Mouse (Mus musculus) mesoderm, embryonic 11.5 days (tissue): ENCODE data around the gene 4930467E23Rik.
"Not testable (repeated sequence)": the region's sequence is repeated elsewhere in the genome, so short reads cannot be mapped to it uniquely, and the experiment has no call there.

Source experiments
- DNase-seq: peaks from one replicate; pipeline ENCODE4 v3.0.0-alpha.2; 2012; ENCODE audit warnings: low read depth, low spot score

4930467E23Rik gene

DNA sequence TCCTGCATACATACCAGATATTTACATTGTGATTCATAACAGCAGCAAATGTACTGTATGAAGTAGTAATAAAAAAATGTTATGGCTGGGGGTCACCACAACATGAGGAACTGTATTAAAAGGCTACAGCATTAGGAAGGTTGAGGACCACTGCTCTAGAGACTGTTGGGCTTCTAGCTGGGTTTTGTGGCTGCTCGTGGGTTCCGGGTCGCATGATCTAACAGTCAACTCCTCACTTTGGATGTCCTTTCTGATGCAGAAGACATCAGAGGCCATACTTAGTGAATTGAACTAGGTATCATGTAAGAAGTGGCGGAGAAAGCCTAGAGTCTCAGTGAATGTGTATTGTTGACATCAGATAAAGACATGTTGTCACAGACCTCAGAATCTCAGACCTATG lies 19.9 kb upstream of the 4930467E23Rik start:
- not testable (repeated sequence) for DNase-seq

DNA sequence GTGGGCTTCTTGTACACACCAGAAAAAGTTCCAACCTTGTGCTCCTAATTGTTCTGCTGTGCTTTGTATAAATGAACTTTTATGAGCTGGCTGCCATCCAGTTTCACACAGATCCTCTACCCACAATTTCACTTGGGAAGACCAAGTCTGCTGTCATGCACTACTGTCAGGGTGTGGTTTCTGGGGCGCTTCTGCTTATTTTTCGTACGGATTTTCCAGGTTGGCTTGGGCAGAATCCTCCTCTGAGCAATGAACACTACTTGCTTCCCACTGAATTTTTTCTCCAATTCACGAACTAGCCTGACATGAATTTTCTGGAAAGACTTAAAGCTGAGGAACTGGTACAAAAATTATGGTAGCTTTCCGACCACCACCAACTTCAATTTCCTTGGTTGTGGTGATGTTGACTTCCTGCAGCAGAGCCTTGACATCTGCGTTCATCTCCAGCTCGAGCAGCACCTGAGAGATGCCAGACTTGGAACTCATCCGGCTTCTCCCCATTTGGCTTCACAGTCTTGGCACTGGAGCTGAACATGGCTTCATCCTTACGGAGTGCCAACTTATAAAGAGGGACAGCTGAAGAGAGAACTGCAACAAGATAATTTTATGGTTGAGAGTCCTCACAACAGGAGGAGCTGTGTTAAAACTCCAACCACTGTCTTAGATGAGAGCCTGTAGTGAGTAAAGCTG lies 18.1 kb upstream of the 4930467E23Rik start:
- DNase-seq, result not testable (repeated sequence)

DNA sequence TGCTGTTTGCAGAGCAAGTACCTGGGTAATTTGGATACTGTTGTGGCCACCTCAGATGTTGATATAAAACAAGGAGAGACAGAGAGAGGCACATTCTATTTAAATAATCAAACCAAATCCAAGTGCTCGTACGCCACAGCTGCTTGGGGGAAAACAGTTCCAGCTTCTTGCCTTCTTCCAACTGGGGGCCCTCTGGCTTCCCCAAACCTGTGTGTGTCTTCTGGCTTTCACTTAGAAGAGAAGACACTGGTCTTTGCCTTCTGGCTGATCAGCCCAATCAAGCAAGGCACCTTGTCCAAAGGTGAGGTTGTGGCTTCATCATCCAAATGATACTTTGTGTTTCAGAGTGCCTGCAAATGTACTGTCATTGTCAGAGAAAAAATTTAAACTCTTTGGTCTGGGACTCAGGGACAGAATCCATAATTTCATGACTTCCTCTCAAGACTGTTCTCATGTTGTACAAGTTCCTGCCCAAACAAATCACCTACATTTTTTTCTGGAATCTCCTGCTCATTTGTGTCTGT lies 17.1 kb upstream of the 4930467E23Rik start:
- not testable (repeated sequence) for DNase-seq

DNA sequence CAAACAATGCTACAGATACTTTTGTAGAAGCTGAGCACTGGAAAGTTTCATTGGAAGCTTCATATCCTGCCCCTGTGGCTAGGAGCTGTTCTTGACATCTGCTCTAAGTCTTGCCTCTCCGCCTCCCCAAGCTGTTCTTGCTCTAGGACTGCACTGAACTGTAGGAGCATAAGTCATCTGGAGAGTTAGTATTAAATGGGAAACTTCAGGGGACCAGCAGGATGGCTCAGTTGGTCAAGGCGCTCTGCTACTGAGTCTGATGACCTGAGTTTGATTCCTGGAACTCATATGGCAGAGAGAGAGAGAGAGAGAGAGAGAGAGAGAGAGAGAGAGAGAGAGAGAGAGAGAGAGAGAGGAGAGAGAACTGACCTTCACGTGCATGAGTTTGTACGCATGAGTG lies 16.6 kb upstream of the 4930467E23Rik start:
- DNase-seq, result not testable (repeated sequence)

DNA sequence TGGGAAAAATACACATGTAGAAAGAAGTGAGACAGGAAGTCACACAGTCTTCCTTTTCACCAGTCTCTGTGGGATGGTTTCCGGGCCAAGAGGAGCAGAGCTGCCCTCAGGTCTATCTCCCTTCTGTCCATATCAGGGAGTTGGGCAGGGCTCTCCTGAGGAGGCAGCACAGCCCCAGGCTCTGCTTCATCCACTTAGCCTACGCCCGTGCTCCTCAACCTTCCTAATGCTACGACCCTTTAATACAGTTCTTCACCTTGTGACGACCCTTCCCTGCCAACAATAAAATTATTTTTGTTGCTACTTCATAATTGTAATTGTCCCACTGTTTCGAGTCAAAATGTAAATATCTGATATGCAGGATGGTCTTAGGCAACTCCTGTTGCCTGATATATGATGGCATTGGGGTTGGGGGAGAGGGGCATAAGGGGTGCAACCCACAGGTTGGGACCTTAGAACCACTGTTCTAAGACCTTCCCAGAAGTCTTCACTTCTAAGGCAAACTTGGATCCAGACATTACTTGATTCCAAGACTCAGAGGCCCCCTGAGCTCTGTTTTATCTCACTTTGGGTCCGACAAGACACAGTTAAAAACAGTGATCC lies 16.0 kb upstream of the 4930467E23Rik start:
- DNase-seq, result not testable (repeated sequence)

DNA sequence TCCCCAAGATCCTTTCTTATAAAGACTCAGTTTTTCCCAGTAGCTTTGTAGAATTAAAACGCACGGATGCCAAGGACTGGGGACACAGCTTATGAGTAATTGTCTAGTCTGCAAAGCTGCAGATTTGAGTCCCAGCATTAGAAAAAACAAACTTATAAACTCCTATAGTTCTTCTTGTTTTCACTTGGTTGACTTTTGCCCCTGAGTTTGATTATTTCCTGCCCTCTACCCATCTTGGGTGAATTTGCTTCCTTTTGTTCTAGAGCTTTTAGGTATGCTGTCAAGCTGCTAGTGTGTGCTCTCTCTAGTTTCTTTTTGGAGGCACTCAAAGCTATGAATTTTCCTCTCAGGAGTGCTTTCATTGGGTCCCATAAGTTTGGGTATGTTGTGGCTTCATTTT lies 14.9 kb upstream of the 4930467E23Rik start:
- not testable (repeated sequence) for DNase-seq

DNA sequence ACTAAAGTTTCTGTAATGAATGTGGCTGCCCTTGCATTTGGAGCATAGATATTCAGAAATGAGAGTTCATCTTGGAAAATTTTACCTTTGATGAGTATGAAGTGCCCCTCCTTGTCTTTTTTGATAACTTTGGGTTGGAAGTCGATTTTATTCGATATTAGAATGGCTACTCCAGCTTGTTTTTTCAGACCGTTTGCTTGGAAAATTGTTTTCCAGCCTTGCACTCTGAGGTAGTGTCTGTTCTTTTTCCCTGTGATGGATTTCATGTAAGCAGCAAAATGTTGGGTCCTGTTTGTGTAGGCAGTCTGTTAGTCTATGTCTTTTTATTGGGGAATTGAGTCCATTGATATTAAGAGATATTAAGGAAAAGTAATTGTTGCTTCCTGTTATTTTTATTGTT lies 14.1 kb upstream of the 4930467E23Rik start:
- not testable (repeated sequence) for DNase-seq

DNA sequence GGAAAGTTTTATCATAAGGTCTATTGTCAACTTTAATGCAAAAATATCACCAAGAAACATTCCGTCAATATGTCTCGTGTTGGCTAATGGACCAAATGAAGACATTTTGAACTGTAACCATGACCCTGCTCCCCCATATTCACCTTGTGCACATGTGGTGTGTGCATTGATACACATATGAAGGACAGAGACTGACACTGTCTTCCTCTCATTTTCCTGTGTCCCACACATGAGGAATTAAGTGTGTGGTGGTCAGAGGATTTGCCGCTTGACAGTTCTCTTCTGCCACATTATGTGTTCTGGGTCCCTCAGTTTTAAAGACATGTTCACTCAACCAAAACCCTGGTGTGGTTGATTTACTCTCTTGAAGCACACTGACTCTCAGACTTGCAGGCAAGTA lies 11.5 kb upstream of the 4930467E23Rik start:
- DNase-seq, result not testable (repeated sequence)

DNA sequence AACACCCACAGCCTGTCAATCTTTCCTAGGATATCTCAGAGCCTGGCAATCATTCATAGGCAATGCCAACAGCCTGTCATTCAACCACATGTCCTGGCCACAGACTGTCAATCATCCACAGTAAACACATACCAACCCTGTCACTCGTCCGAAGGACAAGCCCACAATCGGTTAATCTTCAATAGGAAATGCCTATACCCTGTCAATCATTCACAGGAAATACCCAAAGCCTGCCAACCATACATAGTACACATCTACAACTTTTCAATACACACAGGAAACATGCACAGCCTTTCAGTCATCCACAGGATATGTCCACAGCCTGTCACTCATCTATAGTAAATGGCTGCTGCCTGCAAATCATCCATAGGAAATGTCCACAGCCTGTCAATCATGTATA lies 9.9 kb upstream of the 4930467E23Rik start:
- DNase-seq, result not testable (repeated sequence)

DNA sequence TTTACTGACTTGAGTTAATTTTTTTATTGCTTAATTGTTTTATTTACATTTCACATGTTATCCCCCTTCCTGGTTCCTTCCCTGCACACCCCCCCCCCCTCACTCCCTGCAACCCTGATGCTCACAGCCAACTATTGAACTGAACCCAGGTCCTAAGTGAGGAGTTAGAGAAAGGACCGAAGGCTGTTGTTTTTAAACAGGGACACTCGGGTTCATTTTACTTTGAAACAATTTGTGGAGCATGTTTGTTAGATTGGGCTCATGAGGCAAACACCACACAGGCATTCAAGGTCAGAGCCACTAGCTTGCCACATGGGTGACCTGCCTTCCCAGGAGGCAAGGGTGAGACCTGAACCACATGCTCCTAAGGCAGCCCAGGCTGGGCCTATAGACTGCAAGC lies 4.5 kb upstream of the 4930467E23Rik start:
- DNase-seq, result not testable (repeated sequence)

DNA sequence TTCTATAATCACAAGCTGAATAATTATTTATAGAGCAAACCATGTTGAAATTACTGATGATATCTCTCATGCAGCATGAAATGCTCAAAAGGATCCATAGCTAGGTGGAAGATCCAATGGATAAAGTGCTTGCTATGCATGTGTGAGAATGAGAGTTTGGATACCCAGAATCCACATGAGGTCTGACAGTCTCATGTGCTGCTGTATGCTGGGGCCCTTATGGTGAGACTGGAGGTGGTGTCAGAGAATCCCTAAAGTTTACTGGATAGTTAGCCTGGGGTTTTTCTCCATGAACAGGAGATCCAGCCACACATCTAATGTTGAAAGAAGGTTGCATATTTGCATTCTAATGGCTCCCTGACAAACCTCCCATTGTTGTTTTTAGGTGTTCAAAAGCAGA lies 22.4 kb downstream of the 4930467E23Rik start:
- DNase-seq, result not testable (repeated sequence)

DNA sequence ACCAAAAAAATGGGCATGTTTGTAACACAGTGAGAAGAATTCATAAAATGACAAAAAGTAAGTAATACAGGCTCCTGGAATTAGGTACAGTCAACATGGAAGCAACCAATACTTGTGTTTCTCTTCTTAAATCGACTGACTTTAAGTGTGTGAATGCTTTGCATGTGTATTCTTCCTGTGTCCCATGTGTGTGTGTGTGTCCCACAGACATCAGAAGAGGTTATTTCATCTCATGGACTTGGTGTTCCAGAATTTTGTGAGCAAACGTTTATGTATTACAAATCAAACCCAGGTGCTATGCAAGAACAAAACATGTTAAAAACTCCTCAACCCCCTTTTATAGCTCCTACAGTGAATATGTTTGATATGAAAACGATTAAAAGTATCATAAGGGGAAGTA lies 24.8 kb downstream of the 4930467E23Rik start:
- DNase-seq, result not testable (repeated sequence)

DNA sequence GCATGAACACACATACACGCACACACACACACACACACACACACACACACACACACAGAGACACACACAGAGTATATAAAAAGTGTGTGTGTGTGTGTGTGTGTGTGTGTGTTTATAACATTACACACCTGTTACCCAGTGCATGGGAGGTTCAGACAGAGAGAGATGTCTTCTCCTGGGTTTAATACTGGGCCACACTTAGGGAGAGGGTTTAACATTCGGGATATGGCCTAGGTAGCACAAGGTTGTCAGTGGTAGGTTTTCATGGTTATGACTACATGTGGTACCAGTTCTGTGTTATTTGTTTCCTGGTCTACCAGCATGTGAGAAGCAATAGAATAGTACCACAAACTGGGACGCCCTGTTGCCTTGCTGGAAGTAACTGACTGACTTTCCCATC lies 25.6 kb downstream of the 4930467E23Rik start:
- DNase-seq, result not testable (repeated sequence)

DNA sequence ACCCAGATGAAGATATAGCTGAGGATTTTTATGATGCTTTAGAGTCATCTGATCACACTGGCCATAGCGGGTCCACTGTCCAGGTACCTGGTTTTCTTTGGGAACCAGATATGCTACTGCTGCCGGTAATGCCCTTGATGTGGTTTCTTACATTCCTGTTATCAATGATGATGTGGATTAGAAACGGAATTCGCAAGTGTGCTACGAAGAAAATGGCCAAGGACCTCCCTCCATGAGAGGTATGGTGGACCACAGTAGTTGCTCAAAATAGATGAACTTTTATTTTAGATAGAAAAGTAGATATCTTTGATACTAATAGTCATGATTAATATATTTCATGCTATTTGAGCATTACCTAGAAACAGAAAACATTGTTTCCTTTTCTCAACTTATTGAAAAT lies 32.3 kb downstream of the 4930467E23Rik start:
- not testable (repeated sequence) for DNase-seq

DNA sequence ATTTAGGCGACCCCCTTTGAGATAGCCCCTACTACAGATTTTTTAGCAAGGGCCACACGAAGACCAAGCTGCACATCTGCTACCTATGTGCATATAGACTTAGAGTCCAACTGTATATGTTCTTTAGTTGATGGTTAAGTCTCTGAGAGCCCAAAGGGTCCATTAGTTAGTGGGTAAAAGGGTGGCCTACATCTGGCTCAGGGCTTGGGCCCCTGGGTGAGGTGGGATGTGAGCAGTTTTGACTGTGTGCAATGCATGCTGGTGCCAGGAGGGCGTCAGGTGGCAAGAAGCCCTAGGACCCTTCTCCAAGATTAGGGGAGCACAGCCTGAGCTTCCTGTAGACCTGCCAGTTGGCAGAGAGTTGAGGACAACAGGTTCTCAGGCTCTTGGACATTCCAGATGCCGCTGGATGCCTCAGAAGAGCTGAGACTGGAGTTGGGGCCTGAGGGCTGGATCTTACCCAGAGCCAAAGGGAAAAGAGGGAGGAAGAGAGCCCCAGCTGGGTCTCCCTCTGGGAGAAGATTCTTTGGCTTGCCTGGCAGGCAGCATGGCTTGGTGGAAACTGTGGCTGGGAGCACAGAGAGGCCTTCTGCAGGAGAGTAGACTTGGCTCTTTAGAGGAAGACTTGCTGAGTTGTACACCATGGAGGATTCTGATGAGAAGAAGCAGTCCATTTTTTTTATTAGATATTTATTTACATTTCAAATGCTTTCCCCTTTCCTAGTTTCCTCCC lies 33.6 kb downstream of the 4930467E23Rik start:
- DNase-seq, result not testable (repeated sequence)

DNA sequence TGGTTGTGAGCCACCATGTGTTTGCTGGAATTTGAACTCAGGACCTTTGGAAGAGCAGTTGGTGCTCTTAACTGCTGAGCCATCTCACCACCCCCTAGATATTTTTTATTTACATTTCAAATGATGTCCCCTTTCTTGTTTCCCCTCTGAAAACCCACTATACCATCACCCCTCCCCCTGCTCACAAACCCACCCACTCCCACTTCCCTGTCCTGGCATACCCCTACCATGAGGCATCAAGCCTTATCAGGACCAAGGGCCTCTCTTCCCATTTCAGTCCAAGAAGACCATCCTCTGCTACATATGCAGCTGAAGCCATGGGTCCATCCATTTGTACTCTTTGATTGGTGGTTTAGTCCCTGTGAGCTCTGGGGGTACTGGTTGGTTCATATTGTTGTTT lies 36.2 kb downstream of the 4930467E23Rik start:
- DNase-seq, result not testable (repeated sequence)

DNA sequence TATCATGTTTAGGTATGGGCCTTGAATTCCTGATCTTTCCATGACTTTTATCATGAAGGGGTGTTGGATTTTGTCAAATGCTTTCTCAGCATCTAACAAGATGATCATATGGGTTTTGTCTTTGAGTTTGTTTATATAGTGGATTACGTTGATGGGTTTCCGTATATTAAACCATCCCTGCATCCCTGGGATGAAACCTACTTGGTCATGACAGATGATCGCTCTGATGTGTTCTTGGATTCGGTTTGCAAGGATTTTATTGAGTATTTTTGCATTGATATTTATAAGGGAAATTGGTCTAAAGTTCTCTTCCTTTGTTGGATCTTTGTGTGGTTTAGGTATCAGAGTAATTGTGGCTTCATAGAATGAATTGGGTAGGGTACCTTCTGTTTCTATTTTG lies 44.1 kb downstream of the 4930467E23Rik start:
- DNase-seq, result not testable (repeated sequence)

DNA sequence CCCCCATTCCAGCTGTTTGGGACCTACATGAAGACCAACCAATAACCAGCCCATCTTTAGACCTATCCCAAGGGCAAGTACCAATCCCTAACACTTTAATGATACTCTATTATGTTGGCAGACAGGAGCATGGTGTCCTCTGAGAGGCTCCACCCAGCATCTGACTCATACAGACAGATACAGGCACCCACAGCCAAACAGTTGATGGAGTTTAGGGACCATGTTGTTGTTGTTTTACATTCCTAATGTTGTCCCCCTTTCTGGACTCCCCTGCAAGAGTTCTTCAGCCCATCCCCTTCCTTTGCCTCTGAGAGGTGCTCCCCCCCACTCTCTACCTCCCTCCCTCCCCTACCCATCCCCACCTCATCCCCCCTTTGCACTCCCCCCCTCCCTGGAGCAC lies 46.9 kb downstream of the 4930467E23Rik start:
- DNase-seq, result not testable (repeated sequence)

DNA sequence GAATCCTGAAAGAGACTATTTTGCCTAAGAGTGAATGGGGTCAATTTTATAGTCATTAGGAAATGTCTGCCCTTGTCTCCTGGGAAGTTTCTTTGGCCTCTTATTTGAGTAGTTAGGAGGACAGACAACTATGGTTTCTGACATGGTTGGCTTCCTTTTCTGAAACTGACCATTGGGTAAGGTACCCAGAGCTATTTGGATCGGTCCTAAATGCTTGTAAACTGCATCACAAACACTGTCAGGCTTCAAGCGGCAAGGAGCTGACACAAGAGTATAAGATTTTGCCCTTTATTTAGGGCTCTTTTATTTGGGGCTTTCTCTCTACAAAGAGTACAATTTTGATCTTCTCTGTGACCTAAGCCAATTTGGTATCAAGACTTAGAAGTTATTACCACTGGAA lies 48.1 kb downstream of the 4930467E23Rik start:
- DNase-seq, result not testable (repeated sequence)

DNA sequence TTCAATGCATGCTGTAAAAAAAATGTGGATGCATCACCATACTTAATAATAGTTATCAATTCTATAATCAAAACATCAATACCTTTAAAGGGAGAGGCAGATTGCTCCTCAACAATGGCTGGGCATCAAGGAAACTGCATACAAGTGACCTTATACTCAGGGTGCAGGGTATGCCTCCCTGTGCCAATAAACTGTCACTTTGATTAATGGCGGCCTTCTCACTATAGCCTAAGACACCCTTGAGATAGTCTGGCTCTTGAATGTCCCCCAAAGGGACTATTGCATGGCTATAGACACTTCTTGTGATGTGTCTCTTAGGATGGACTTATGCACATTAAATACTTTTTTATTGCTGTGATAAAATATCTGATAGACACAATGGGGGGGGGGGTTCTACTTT lies 48.8 kb downstream of the 4930467E23Rik start:
- not testable (repeated sequence) for DNase-seq

DNA sequence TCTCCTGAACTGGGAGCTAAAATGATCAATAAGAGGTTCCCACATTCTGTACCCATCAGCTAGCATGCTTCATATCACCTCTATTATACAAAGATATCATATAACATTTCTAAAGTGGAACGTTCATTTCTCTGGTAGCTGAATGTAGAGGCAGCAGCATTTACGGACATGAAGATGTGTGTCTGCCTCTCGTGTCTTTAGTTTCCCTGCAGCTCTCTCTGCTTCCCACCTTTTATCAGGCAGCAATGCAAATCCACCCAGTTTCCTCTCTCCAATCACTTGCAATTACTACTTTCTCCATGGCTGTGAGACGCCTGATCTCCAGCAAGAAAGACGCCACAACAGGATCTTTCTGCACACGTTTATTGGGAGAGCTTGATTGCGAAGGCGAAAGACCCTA lies 49.5 kb downstream of the 4930467E23Rik start:
- not testable (repeated sequence) for DNase-seq

DNA sequence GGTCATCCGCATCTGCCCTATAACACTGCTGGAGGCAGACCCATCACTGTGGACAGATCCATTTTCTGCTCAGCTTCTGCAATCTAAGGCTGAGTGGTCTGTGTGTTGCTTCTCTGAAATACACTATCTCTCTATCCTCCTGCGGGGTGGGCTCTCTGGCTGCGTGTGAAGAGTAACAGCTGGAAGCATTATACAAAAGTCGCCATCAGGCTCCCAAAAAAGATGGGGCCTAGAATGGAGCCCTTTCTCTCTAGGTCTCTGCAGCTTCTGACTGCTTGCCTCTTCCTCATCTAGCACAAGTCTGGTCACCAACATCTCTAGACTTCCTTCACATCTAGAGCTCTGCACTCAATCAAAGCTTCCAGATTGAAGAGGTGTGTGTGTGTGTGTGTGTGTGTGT lies 50.8 kb downstream of the 4930467E23Rik start:
- not testable (repeated sequence) for DNase-seq
